In the genomic region with DNA sequence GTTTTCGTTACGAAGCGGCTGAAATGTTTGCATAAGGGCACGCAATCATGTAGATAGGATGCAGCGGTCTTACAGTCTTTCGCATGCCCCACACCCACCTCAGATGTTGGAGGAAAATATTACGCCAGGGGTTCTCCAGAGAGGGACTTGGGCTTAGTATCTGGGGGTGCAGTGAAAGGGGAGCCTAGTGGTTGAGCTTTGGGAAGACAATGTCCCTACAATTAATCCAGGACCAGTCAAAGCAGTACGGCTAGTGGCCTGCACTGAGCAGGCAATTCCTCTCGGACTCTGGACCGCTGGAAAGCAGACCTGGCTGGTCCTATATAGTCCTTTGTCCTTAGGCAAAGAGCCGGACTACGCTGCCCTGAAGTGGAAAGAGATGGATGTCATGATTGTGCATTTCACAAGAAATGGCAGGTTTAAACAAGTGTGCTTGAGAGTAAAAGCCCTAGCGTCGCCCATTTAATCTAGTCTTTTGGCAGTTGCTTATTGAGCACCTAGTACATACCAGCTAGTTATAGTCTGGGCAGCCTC, we compare ENCODE assay signal across 8 mouse cellular contexts. TPM values are rescaled to one million over a fixed set of nuclear protein-coding genes. Genes with fewer than 3 reads are reported as not detected.
DNase-seq lines count a peak whose midpoint lies in the region; ATAC-seq and TF ChIP-seq lines count a peak whose summit lies in the region.

No protein-coding gene starts in this region.

- peaks cover 49% of the 10 kb centered on the region for H3K27me3 ChIP-seq in kidney, embryonic 16.5 days (ENCODE audit: insufficient read depth, low read length)
- H3K27me3 ChIP-seq in hindbrain, embryonic 14.5 days (ENCODE audit: control insufficient read depth, insufficient read depth, low read length): peaks cover 10% of the 10 kb centered on the region
- peaks cover 16% of the 10 kb centered on the region for H3K27me3 ChIP-seq in midbrain, embryonic 13.5 days

- no peak for TF ChIP-seq POLR2A in bone marrow macrophage, adult 2 months (IDR thresholded peaks at IDR 0.05; ENCODE audit: borderline replicate concordance, low read depth, low read length)

- H3K36me3 ChIP-seq in kidney, embryonic 16.5 days (ENCODE audit: insufficient read depth, low read length): peaks cover 13% of the 10 kb centered on the region
- peaks cover 29% of the 10 kb centered on the region for H3K36me3 ChIP-seq in hindbrain, embryonic 14.5 days (replicated peaks; ENCODE audit: control insufficient read depth, insufficient read depth)
- H3K36me3 ChIP-seq in midbrain, embryonic 13.5 days: peaks cover 26% of the 10 kb centered on the region

- no peak for TF ChIP-seq CTCF in bone marrow macrophage, adult 2 months (IDR thresholded peaks at IDR 0.05; ENCODE audit: low read depth, low read length)

- WGBS in kidney, embryonic 16.5 days: 31% methylated on average over 14 of the region's 14 CpGs
- WGBS in hindbrain, embryonic 14.5 days: 35% methylated on average over 14 of the region's 14 CpGs
- 32% methylated on average over 14 of the region's 14 CpGs for WGBS in midbrain, embryonic 13.5 days

- peak overlapping the region; percentile 99 for H3K4me2 ChIP-seq in kidney, embryonic 16.5 days (replicated peaks; ENCODE audit: low read depth, low read length)
- H3K4me2 ChIP-seq in hindbrain, embryonic 14.5 days (replicated peaks): peak overlapping the region; percentile 100
- peak overlapping the region; percentile 100 for H3K4me2 ChIP-seq in midbrain, embryonic 13.5 days (replicated peaks)

- H3K4me3 ChIP-seq in kidney, embryonic 16.5 days (ENCODE audit: low read length): peak overlapping the region; percentile 72
- H3K4me3 ChIP-seq in bone marrow macrophage, adult 2 months (ENCODE audit: insufficient read depth, low read length): peak overlapping the region; percentile 89
- H3K4me3 ChIP-seq in hindbrain, embryonic 14.5 days (replicated peaks; ENCODE audit: low read length): peak overlapping the region; percentile 65
- H3K4me3 ChIP-seq in midbrain, embryonic 13.5 days (replicated peaks): peak overlapping the region; percentile 62

- H3K9ac ChIP-seq in kidney, embryonic 16.5 days (replicated peaks; ENCODE audit: low read length): no peak overlapping the region; the same call in 1 of the 2 replicates
- peak overlapping the region; percentile 74 for H3K9ac ChIP-seq in hindbrain, embryonic 14.5 days
- peak overlapping the region; percentile 80 for H3K9ac ChIP-seq in midbrain, embryonic 13.5 days (replicated peaks)

- DNase-seq in kidney, adult 8-10 months: no peak
- DNase-seq in hindbrain, embryonic 14.5 days (ENCODE audit: low spot score): no peak
- no peak for DNase-seq in adrenal gland, postnatal 14 days
- DNase-seq in B cell, adult 2 months: no peak
- no peak for DNase-seq in cerebellum, adult 18-20 months

- no peaks in the 10 kb centered on the region for H3K9me3 ChIP-seq in kidney, embryonic 16.5 days (ENCODE audit: low read length)
- H3K9me3 ChIP-seq in hindbrain, embryonic 14.5 days (ENCODE audit: control insufficient read depth, low read length): no peaks in the 10 kb centered on the region
- no peaks in the 10 kb centered on the region for H3K9me3 ChIP-seq in midbrain, embryonic 13.5 days

- no peak for ATAC-seq in kidney, embryonic 16.5 days (ENCODE audit: low FRiP score, low TSS enrichment)
- ATAC-seq in hindbrain, embryonic 14.5 days (ENCODE audit: low FRiP score): no peak
- ATAC-seq in midbrain, embryonic 13.5 days: peak; percentile 10

- H3K27ac ChIP-seq in kidney, embryonic 16.5 days (ENCODE audit: low read length): peak overlapping the region; percentile 94; the same call in 1 of the 2 replicates
- H3K27ac ChIP-seq in bone marrow macrophage, adult 2 months (ENCODE audit: insufficient read depth, low read depth, low read length): no peak overlapping the region
- peak overlapping the region; percentile 97 for H3K27ac ChIP-seq in hindbrain, embryonic 14.5 days
- peak overlapping the region; percentile 96 for H3K27ac ChIP-seq in midbrain, embryonic 13.5 days

- peaks cover 25% of the 10 kb centered on the region for H3K4me1 ChIP-seq in kidney, embryonic 16.5 days (ENCODE audit: insufficient read depth, low read length)
- H3K4me1 ChIP-seq in bone marrow macrophage, adult 2 months (ENCODE audit: control insufficient read depth, insufficient read depth, low read length): peaks cover 21% of the 10 kb centered on the region
- H3K4me1 ChIP-seq in hindbrain, embryonic 14.5 days (replicated peaks; ENCODE audit: control insufficient read depth, insufficient read depth, low read length): peaks cover 52% of the 10 kb centered on the region
- H3K4me1 ChIP-seq in midbrain, embryonic 13.5 days (replicated peaks): peaks cover 67% of the 10 kb centered on the region

RNA-seq across cellular contexts. Expression of gene Fbxl15, which starts 0.4 kb away (rescaled TPM):
- 22.4 and 26.0 TPM in 2 replicates for polyA plus RNA-seq in kidney, embryonic 16.5 days (2015; fragmentation: Nextera tagmentation; extraction: Ambion mirVana)
- 6.9 and 8.9 TPM in 2 replicates for polyA plus RNA-seq in bone marrow macrophage, adult 2 months (2012; ENCODE audit: insufficient read depth, insufficient read length, missing spikeins)
- 45.5 and 49.1 TPM in 2 replicates for polyA plus RNA-seq in hindbrain, embryonic 14.5 days (2014; fragmentation: Nextera tagmentation; extraction: Ambion mirVana)
- 40.8 and 44.2 TPM in 2 replicates for polyA plus RNA-seq in midbrain, embryonic 13.5 days (2015; fragmentation: Nextera tagmentation; extraction: Ambion mirVana)
- 8.2 and 8.7 TPM in 2 replicates for total RNA-seq in adrenal gland, postnatal 14 days (2021)

RNA-seq across cellular contexts. Expression of gene Psd, which starts 0.6 kb away (rescaled TPM):
- 4.5 and 5.4 TPM in 2 replicates for polyA plus RNA-seq in kidney, embryonic 16.5 days (2015; fragmentation: Nextera tagmentation; extraction: Ambion mirVana)
- polyA plus RNA-seq in bone marrow macrophage, adult 2 months (2012; ENCODE audit: insufficient read depth, insufficient read length, missing spikeins): 0.71 TPM in 1 of 2 replicates, not detected in the other
- 131 and 152 TPM in 2 replicates for polyA plus RNA-seq in hindbrain, embryonic 14.5 days (2014; fragmentation: Nextera tagmentation; extraction: Ambion mirVana)
- 61.7 and 69.0 TPM in 2 replicates for polyA plus RNA-seq in midbrain, embryonic 13.5 days (2015; fragmentation: Nextera tagmentation; extraction: Ambion mirVana)
- total RNA-seq in adrenal gland, postnatal 14 days (2021): 6.0 and 9.3 TPM in 2 replicates

RNA-seq across cellular contexts. Expression of gene Cuedc2, which starts 10.9 kb away (rescaled TPM):
- 188 and 198 TPM in 2 replicates for polyA plus RNA-seq in kidney, embryonic 16.5 days (2015; fragmentation: Nextera tagmentation; extraction: Ambion mirVana)
- polyA plus RNA-seq in bone marrow macrophage, adult 2 months (2012; ENCODE audit: insufficient read depth, insufficient read length, missing spikeins): 136 and 163 TPM in 2 replicates
- polyA plus RNA-seq in hindbrain, embryonic 14.5 days (2014; fragmentation: Nextera tagmentation; extraction: Ambion mirVana): 318 and 321 TPM in 2 replicates
- polyA plus RNA-seq in midbrain, embryonic 13.5 days (2015; fragmentation: Nextera tagmentation; extraction: Ambion mirVana): 290 TPM in 2 replicates
- 71.8 and 77.5 TPM in 2 replicates for total RNA-seq in adrenal gland, postnatal 14 days (2021)

RNA-seq across cellular contexts. Expression of gene Mfsd13a, which starts 13.3 kb away (rescaled TPM):
- 14.7 and 16.9 TPM in 2 replicates for polyA plus RNA-seq in kidney, embryonic 16.5 days (2015; fragmentation: Nextera tagmentation; extraction: Ambion mirVana)
- 23.2 and 25.5 TPM in 2 replicates for polyA plus RNA-seq in bone marrow macrophage, adult 2 months (2012; ENCODE audit: insufficient read depth, insufficient read length, missing spikeins)
- polyA plus RNA-seq in hindbrain, embryonic 14.5 days (2014; fragmentation: Nextera tagmentation; extraction: Ambion mirVana): 9.9 and 10.0 TPM in 2 replicates
- polyA plus RNA-seq in midbrain, embryonic 13.5 days (2015; fragmentation: Nextera tagmentation; extraction: Ambion mirVana): 7.8 and 9.2 TPM in 2 replicates
- total RNA-seq in adrenal gland, postnatal 14 days (2021): 5.1 and 5.4 TPM in 2 replicates

RNA-seq across cellular contexts. Expression of gene 2310034G01Rik, which starts 22.5 kb away (rescaled TPM):
- polyA plus RNA-seq in kidney, embryonic 16.5 days (2015; fragmentation: Nextera tagmentation; extraction: Ambion mirVana): 2.5 and 2.6 TPM in 2 replicates
- 0.67 TPM in 1 of 2 replicates, not detected in the other for polyA plus RNA-seq in bone marrow macrophage, adult 2 months (2012; ENCODE audit: insufficient read depth, insufficient read length, missing spikeins)
- polyA plus RNA-seq in hindbrain, embryonic 14.5 days (2014; fragmentation: Nextera tagmentation; extraction: Ambion mirVana): 2.5 and 2.8 TPM in 2 replicates
- polyA plus RNA-seq in midbrain, embryonic 13.5 days (2015; fragmentation: Nextera tagmentation; extraction: Ambion mirVana): 1.7 TPM in 2 replicates
- 0.38 and 0.74 TPM in 2 replicates for total RNA-seq in adrenal gland, postnatal 14 days (2021)
